Mouse (Mus musculus) G1E-ER4 (cell line): Measurements from ENCODE around the gene Hivep3. TPM values are rescaled to one million over a fixed set of nuclear protein-coding genes. Genes with fewer than 3 reads are reported as not detected.

Source experiments
- GATA1 ChIP-seq: IDR thresholded peaks from one replicate; pipeline ENCODE4 v1.8.0; 2012; ENCODE audit warnings: low read length, inconsistent platforms
- polyA plus RNA-seq: library from polyadenylated mRNA; stranded (reverse); fragments of >175 nt; gene quantifications from 2 replicates; pipeline ENCODE4 v1.2.3, GENCODE M21; 2012

The Hivep3 gene
- polyA plus RNA-seq, 1 experiment, result not detected

- TF ChIP-seq GATA1, result no peak
Observed at GRCm38 (mm10) chr4:119871861-119872582, 138.4 kb downstream of the Hivep3 start.

- no peak for TF ChIP-seq GATA1
Observed at GRCm38 (mm10) chr4:119873935-119874334, 140.4 kb downstream of the Hivep3 start.

GRCm38 (mm10) chr4:119875592-119875991 lies 142.0 kb downstream of the Hivep3 start:
- TF ChIP-seq GATA1, result no peak

GRCm38 (mm10) chr4:119876535-119877160 lies 143.1 kb downstream of the Hivep3 start:
- TF ChIP-seq GATA1, result no peak

GRCm38 (mm10) chr4:119878218-119878617 lies 144.6 kb downstream of the Hivep3 start:
- TF ChIP-seq GATA1, result no peak

GRCm38 (mm10) chr4:119879671-119880070 lies 146.1 kb downstream of the Hivep3 start:
- TF ChIP-seq GATA1, result no peak

- no peak for TF ChIP-seq GATA1
Observed at GRCm38 (mm10) chr4:119880270-119880669, 146.7 kb downstream of the Hivep3 start.

GRCm38 (mm10) chr4:119881292-119881691 lies 147.7 kb downstream of the Hivep3 start:
- TF ChIP-seq GATA1, result no peak

GRCm38 (mm10) chr4:119882401-119882800 lies 148.8 kb downstream of the Hivep3 start:
- no peak for TF ChIP-seq GATA1

- TF ChIP-seq GATA1, result no peak
Observed at GRCm38 (mm10) chr4:119882814-119883213, 149.2 kb downstream of the Hivep3 start.

- TF ChIP-seq GATA1, result no peak
Observed at GRCm38 (mm10) chr4:119886621-119887020, 153.0 kb downstream of the Hivep3 start.

- TF ChIP-seq GATA1, result no peak
Observed at GRCm38 (mm10) chr4:119887523-119888177, 154.1 kb downstream of the Hivep3 start.

GRCm38 (mm10) chr4:119889760-119890159 lies 156.2 kb downstream of the Hivep3 start:
- TF ChIP-seq GATA1, result no peak

- TF ChIP-seq GATA1, result no peak
Observed at GRCm38 (mm10) chr4:119893255-119893779, 159.7 kb downstream of the Hivep3 start.

- TF ChIP-seq GATA1, result no peak
Observed at GRCm38 (mm10) chr4:119894797-119895458, 161.3 kb downstream of the Hivep3 start.

GRCm38 (mm10) chr4:119895504-119895903 lies 161.9 kb downstream of the Hivep3 start:
- no peak for TF ChIP-seq GATA1
